Mouse (Mus musculus): ENCODE measurements around the gene Olfr446.

Gene Olfr446

DNA sequence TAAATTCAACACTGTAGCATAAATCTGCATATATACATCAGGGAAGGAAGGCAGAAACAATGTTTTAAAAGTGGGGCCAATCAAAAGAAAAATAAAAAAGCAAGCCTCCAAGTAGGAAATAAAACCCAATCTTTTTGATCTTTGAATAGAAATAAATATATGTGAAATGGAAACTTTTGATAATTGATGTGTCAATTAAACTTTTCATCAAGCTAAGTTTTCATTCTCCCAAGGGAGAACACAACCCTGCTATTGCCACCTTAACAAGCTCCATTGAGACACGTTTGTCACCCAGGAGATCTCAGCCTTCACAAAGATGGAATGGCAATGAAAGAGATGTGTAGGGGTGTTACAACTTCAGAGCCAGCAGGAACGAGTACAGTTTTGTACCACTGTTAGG is at the start of gene Olfr446:
TSS of gene Olfr446 (plus strand) at position 301 of the 400 bp plus-strand sequence.
- no peak for DNase-seq (ENCODE audit: low spot score in 2 of 2)

- no peak for DNase-seq (ENCODE audit: low spot score in 2 of 2)
Measured at GRCm38 (mm10) chr6:42876323-42876722, 44.9 kb upstream of the Olfr446 start.

DNA sequence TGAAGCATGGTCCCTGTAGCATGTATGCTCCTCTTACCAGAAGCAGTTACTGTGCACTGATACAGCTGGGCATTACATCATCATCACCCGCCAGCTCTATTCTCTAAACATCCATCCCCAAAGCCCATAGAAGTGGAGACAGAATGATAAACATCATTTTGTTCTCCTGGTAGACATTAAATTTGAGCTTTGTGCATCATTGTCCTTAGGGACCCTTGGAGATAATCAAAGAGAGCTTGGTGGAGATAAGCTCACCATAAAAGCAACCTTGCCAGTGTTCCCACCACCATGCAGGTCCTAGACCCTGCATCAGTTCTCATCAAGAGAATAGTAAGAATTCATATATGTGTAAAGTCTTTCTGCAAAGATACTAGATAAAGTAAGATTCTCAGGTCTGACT is 31.0 kb upstream of the Olfr446 start, which contains the start of gene Olfr448:
TSS of gene Olfr448 (plus strand) at position 301 of the 400 bp plus-strand sequence.
- no peak for DNase-seq (ENCODE audit: low spot score in 2 of 2)

GRCm38 (mm10) chr6:42900345-42900744 is 20.8 kb upstream of the Olfr446 start:
- DNase-seq (ENCODE audit: low spot score in 2 of 2), result no peak

GRCm38 (mm10) chr6:42908578-42908977 is 12.6 kb upstream of the Olfr446 start, which contains the start of gene Olfr447:
TSS of gene Olfr447 (plus strand) at chr6:42908878.
- DNase-seq (ENCODE audit: low spot score in 2 of 2), result no peak

DNA sequence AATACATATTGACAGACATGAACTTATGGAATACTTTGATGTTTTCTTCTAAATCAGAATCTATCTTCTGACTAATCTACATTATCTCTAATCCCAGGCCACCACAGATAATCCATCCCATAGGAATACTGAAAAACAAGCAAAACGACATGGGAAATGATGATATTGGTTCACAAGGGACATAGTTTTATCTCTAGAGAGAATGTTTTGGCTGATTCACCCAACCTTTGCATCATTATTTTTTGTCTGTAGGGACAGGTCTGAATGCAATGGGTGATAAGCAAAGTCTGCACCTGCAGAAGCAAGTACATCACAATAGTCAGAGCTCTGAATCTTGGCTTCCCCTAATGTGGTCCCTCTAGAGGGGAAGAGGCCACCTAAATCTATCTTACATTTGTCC is 27.6 kb downstream of the Olfr446 start, which contains the start of gene Olfr444:
TSS of gene Olfr444 (plus strand) at position 301 of the 400 bp plus-strand sequence.
- no peak for DNase-seq (ENCODE audit: low spot score in 2 of 2)

- DNase-seq (ENCODE audit: low spot score in 2 of 2), result no peak
Measured at GRCm38 (mm10) chr6:42980377-42980776, 59.2 kb downstream of the Olfr446 start.
